Mouse (Mus musculus): ENCODE data around the gene Olfr414. TPM values are rescaled to one million over a fixed set of nuclear protein-coding genes. Genes with fewer than 3 reads are reported as not detected.

Olfr414 gene
- polyA plus RNA-seq, 1 experiment = not detected

GRCm38 (mm10) chr1:174455100-174455499 lies 31.2 kb downstream of the Olfr414 start:
- TF ChIP-seq POLR2A (IDR thresholded peaks at IDR 0.05; ENCODE audit: borderline replicate concordance, control insufficient read depth, low read depth, low read length) (no peak), CTCF (IDR thresholded peaks at IDR 0.05; ENCODE audit: control insufficient read depth, insufficient read depth, low read length) (no peak)
- 81% methylated on average over 2 of the region's 2 CpGs for WGBS
- no peaks in the 10 kb centered on the region for H3K4me1 ChIP-seq (ENCODE audit: control insufficient read depth, insufficient read depth, low read length)
- no peak overlapping the region for H3K4me3 ChIP-seq (replicated peaks; ENCODE audit: control insufficient read depth, low read depth, low read length)
- no peak overlapping the region for H3K27ac ChIP-seq (ENCODE audit: control insufficient read depth, insufficient read depth, low read depth, low read length, poor library complexity)

GRCm38 (mm10) chr1:174465385-174465784 lies 41.5 kb downstream of the Olfr414 start:
- Histone ChIP-seq H3K4me1 (ENCODE audit: control insufficient read depth, insufficient read depth, low read length) (no peaks in the 10 kb centered on the region), H3K4me3 (replicated peaks; ENCODE audit: control insufficient read depth, low read depth, low read length) (no peak overlapping the region), H3K27ac (ENCODE audit: control insufficient read depth, insufficient read depth, low read depth, low read length, poor library complexity) (no peak overlapping the region)
- 71% methylated on average over 3 of the region's 3 CpGs for WGBS
- TF ChIP-seq POLR2A (IDR thresholded peaks at IDR 0.05; ENCODE audit: borderline replicate concordance, control insufficient read depth, low read depth, low read length) (no peak), CTCF (IDR thresholded peaks at IDR 0.05; ENCODE audit: control insufficient read depth, insufficient read depth, low read length) (no peak)

- H3K4me1 ChIP-seq (ENCODE audit: control insufficient read depth, insufficient read depth, low read length) = no peaks in the 10 kb centered on the region
- H3K4me3 ChIP-seq (replicated peaks; ENCODE audit: control insufficient read depth, low read depth, low read length) = no peak overlapping the region
- H3K27ac ChIP-seq (ENCODE audit: control insufficient read depth, insufficient read depth, low read depth, low read length, poor library complexity) = no peak overlapping the region
- WGBS = 26% methylated on average over 2 of the region's 2 CpGs
- TF ChIP-seq POLR2A (IDR thresholded peaks at IDR 0.05; ENCODE audit: borderline replicate concordance, control insufficient read depth, low read depth, low read length) (no peak), CTCF (IDR thresholded peaks at IDR 0.05; ENCODE audit: control insufficient read depth, insufficient read depth, low read length) (no peak)
Observed at GRCm38 (mm10) chr1:174466240-174466639, 42.4 kb downstream of the Olfr414 start.

- WGBS = 6% methylated on average over 6 of the region's 6 CpGs
- Histone ChIP-seq H3K4me1 (ENCODE audit: control insufficient read depth, insufficient read depth, low read length) (no peaks in the 10 kb centered on the region), H3K27ac (ENCODE audit: control insufficient read depth, insufficient read depth, low read depth, low read length, poor library complexity) (no peak overlapping the region), H3K4me3 (replicated peaks; ENCODE audit: control insufficient read depth, low read depth, low read length) (no peak overlapping the region)
- no peak for TF ChIP-seq POLR2A (IDR thresholded peaks at IDR 0.05; ENCODE audit: borderline replicate concordance, control insufficient read depth, low read depth, low read length)
- TF ChIP-seq CTCF (IDR thresholded peaks at IDR 0.05; ENCODE audit: control insufficient read depth, insufficient read depth, low read length) = peak; percentile 41
Observed at GRCm38 (mm10) chr1:174469736-174470135, 45.9 kb downstream of the Olfr414 start.

GRCm38 (mm10) chr1:174482567-174482966 lies 58.7 kb downstream of the Olfr414 start:
- H3K27ac ChIP-seq (ENCODE audit: control insufficient read depth, insufficient read depth, low read depth, low read length, poor library complexity) = no peak overlapping the region
- TF ChIP-seq POLR2A (IDR thresholded peaks at IDR 0.05; ENCODE audit: borderline replicate concordance, control insufficient read depth, low read depth, low read length) (no peak), CTCF (IDR thresholded peaks at IDR 0.05; ENCODE audit: control insufficient read depth, insufficient read depth, low read length) (no peak)
- 82% methylated on average over 6 of the region's 6 CpGs for WGBS
- no peak overlapping the region for H3K4me3 ChIP-seq (replicated peaks; ENCODE audit: control insufficient read depth, low read depth, low read length)
- no peaks in the 10 kb centered on the region for H3K4me1 ChIP-seq (ENCODE audit: control insufficient read depth, insufficient read depth, low read length)

Other genes starting within 250 kb of the Olfr414 start
- not detected in 2 replicates for gene Olfr419, start 172.0 kb upstream of the Olfr414 start, polyA plus RNA-seq (2011; ENCODE audit: insufficient read depth, insufficient read length, low replicate concordance, missing spikeins)
- gene Mptx1, start 93.5 kb upstream of the Olfr414 start, polyA plus RNA-seq (2011; ENCODE audit: insufficient read depth, insufficient read length, low replicate concordance, missing spikeins) = not detected in 2 replicates
- not detected in 2 replicates for gene Olfr417, start 58.9 kb upstream of the Olfr414 start, polyA plus RNA-seq (2011; ENCODE audit: insufficient read depth, insufficient read length, low replicate concordance, missing spikeins)
- not detected in 2 replicates for gene Olfr248, start 33.0 kb upstream of the Olfr414 start, polyA plus RNA-seq (2011; ENCODE audit: insufficient read depth, insufficient read length, low replicate concordance, missing spikeins)
- gene Olfr220, start 18.0 kb downstream of the Olfr414 start, polyA plus RNA-seq (2011; ENCODE audit: insufficient read depth, insufficient read length, low replicate concordance, missing spikeins) = not detected in 2 replicates
- gene Fmn2, start 77.8 kb downstream of the Olfr414 start, polyA plus RNA-seq (2011; ENCODE audit: insufficient read depth, insufficient read length, low replicate concordance, missing spikeins) = 0.34 and 0.92 TPM in 2 replicates